Mouse (Mus musculus) ES-E14 (cell line): ENCODE results near the gene Sfxn5. TPM values are rescaled to one million over a fixed set of nuclear protein-coding genes. Genes with fewer than 3 reads are reported as not detected.
A peak's percentile ranks its signal among the peaks of the same experiment; 100 is the strongest.

Source experiments
- DNase-seq: peaks from one replicate; pipeline ENCODE4 v3.0.0-alpha.2; 2013; ENCODE audit warnings: low read depth, low spot score
- H3K27ac ChIP-seq: 2 replicates; pipeline ENCODE4 v1.5.1; 2012; ENCODE audit warnings: low read depth, mild to moderate bottlenecking, low read length, moderate library complexity, mixed read lengths; ENCODE audit not compliant: poor library complexity, insufficient read depth, severe bottlenecking
- H3K36me3 ChIP-seq: 2 replicates; pipeline ENCODE4 v1.6.1; 2012; ENCODE audit warnings: mild to moderate bottlenecking, low read length, moderate library complexity, mixed read lengths; ENCODE audit not compliant: control insufficient read depth, poor library complexity, insufficient read depth, severe bottlenecking
- H3K4me1 ChIP-seq, 2 experiments: fragments of 150-350 bp in 1 of 2; sonication (generic) in 1 of 2; 2 replicates each; pipeline ENCODE4 v1.6.1; 2012; ENCODE audit warnings: low read length in 2 of 2, mild to moderate bottlenecking in 1 of 2, mixed read lengths in 1 of 2; ENCODE audit not compliant: control insufficient read depth in 2 of 2, insufficient read depth in 2 of 2, poor library complexity in 1 of 2
- H3K4me3 ChIP-seq, 2 experiments: fragments of 150-350 bp in 1 of 2; sonication (generic) in 1 of 2; 2 replicates each; pipeline ENCODE4 v1.5.1; 2012; ENCODE audit warnings: low read length in 2 of 2, low read depth in 1 of 2, mild to moderate bottlenecking in 1 of 2, mixed read lengths in 1 of 2; ENCODE audit not compliant: insufficient read depth in 1 of 2, poor library complexity in 1 of 2, severe bottlenecking in 1 of 2
- H3K9ac ChIP-seq: 2 replicates; pipeline ENCODE4 v1.6.1; 2012; ENCODE audit warnings: low read depth, mild to moderate bottlenecking, low read length, mixed read lengths; ENCODE audit not compliant: poor library complexity, insufficient read depth, severe bottlenecking
- H3K9me3 ChIP-seq: fragments of 150-350 bp; sonication (generic); 2 replicates; pipeline ENCODE4 v1.6.1; 2012; ENCODE audit warnings: low read depth, mild to moderate bottlenecking, low read length; ENCODE audit not compliant: control insufficient read depth, insufficient read depth
- CHD2 ChIP-seq: IDR thresholded peaks from 2 replicates; pipeline ENCODE4 v1.6.1; 2014; ENCODE audit warnings: mild to moderate bottlenecking, low read depth, low read length, inconsistent platforms
- HCFC1 ChIP-seq: IDR thresholded peaks from 2 replicates; pipeline ENCODE4 v1.6.1; 2012; ENCODE audit warnings: low read length, inconsistent platforms, borderline replicate concordance; ENCODE audit not compliant: insufficient read depth
- MAFK ChIP-seq: IDR thresholded peaks from 2 replicates; pipeline ENCODE4 v1.6.1; 2014; ENCODE audit warnings: mild to moderate bottlenecking, low read depth, low read length, inconsistent platforms; ENCODE audit not compliant: insufficient read depth
- ZC3H11A ChIP-seq: IDR thresholded peaks from 2 replicates; pipeline ENCODE4 v1.6.1; 2012; ENCODE audit warnings: low read depth, mild to moderate bottlenecking, inconsistent platforms, low read length, borderline replicate concordance
- ZNF384 ChIP-seq: IDR thresholded peaks from 2 replicates; pipeline ENCODE4 v1.6.1; 2012; ENCODE audit warnings: low read depth, low read length, inconsistent platforms
- in situ Hi-C, 2 experiments: fragments of 600-800 bp; cut with MboI; formaldehyde crosslinking; loops; one replicate each; pipeline ENCODE4 v1.15.1; 2025; ENCODE audit warnings: low sequenced_read_pairs in 2 of 2, inconsistent platforms in 1 of 2; ENCODE audit not compliant: unreplicated experiment in 2 of 2
- total RNA-seq: library from RNA; depleted of rRNA; stranded (reverse); fragments of 300-350 nt; gene quantifications from 2 replicates; pipeline ENCODE4 v1.2.3, GENCODE M21; 2012

The Sfxn5 gene
- total RNA-seq, 1 experiment: 4.9 TPM

DNA sequence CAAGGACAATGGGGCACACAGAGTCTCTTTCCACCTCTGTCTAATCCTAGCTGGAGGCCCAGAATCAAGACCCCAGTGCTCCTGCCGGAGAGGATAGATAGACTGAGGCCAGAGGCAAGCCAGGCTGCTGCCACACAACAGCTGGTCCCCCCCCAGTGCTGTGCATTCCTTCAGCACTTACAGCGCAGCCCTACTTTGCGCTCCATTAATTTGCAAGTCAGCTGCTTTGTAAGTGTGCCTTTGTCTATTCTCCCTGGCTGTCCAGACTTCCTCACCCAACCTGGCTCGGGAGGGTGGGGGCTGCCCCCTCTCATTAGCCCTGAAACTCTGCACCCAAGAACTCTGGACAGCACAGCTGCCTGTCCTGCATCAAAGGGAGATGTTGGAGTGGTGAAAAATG lies 101.2 kb downstream of the Sfxn5 start:
- no peak overlapping the region for H3K27ac ChIP-seq
- peaks cover 22 to 37% of the 10 kb centered on the region in 2 experiments for H3K4me1 ChIP-seq

GRCm38 (mm10) chr6:85231469-85231868 lies 101.8 kb downstream of the Sfxn5 start:
- no peaks in the 10 kb centered on the region for H3K9me3 ChIP-seq
- no peak overlapping the region for H3K27ac ChIP-seq
- TF ChIP-seq CHD2 (no peak), ZNF384 (no peak), ZC3H11A (no peak), MAFK (no peak), HCFC1 (no peak)
- in situ Hi-C loops: no loop called here
- peaks cover 22 to 37% of the 10 kb centered on the region in 2 experiments for H3K4me1 ChIP-seq
- DNase-seq: no peak
- no peak overlapping the region for H3K9ac ChIP-seq
- H3K4me3 ChIP-seq: no peak overlapping the region
- H3K36me3 ChIP-seq: no peaks in the 10 kb centered on the region

More for the DNA sequence above, 101.2 kb downstream of the Sfxn5 start:
- DNase-seq: no peak
- TF ChIP-seq MAFK (0 out of 2 replicates have a peak, but pooled peaks have one; percentile 37), ZC3H11A (no peak)
- in situ Hi-C loops: no loop called here
- H3K9ac ChIP-seq: no peak overlapping the region
- no peaks in the 10 kb centered on the region for H3K9me3 ChIP-seq
- H3K4me3 ChIP-seq: no peak overlapping the region
- H3K36me3 ChIP-seq: no peaks in the 10 kb centered on the region

GRCm38 (mm10) chr6:85230762-85231161 lies 102.5 kb downstream of the Sfxn5 start:
- no peaks in the 10 kb centered on the region for H3K36me3 ChIP-seq
- H3K27ac ChIP-seq: no peak overlapping the region
- in situ Hi-C loops: no loop called here
- TF ChIP-seq MAFK: no peak
- TF ChIP-seq ZC3H11A: no peak
- TF ChIP-seq HCFC1: no peak
- no peak for TF ChIP-seq ZNF384
- TF ChIP-seq CHD2: no peak
- no peak overlapping the region for H3K9ac ChIP-seq
- peaks cover 22 to 36% of the 10 kb centered on the region in 2 experiments for H3K4me1 ChIP-seq
- H3K9me3 ChIP-seq: no peaks in the 10 kb centered on the region
- H3K4me3 ChIP-seq: no peak overlapping the region
- no peak for DNase-seq

DNA sequence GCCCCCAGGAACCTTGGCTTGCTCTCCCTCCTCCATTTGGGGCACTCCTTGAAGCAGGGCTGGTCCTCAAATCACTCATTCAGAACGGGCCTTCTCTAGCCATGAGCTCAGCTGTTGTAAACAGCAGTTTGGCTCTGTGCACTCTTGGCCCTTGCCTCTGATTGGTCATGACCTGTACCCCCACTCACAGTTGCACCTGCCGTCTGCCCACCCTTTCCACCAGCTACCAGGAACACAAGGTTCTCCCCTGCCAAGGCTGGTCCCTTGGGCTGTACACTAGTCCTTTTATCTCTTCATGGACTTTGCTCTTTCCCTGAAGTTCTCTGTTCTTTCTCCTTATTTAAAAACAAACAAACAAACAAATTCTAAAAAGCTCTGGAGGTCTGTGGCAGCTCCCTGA lies 105.7 kb downstream of the Sfxn5 start:
- Histone ChIP-seq H3K36me3 (no peaks in the 10 kb centered on the region), H3K4me1 (peaks cover 15 to 38% of the 10 kb centered on the region in 2 experiments; a peak in 3 of 4 replicates), H3K4me3 (no peak overlapping the region), H3K9me3 (no peaks in the 10 kb centered on the region), H3K9ac (no peak overlapping the region), H3K27ac (no peak overlapping the region)
- TF ChIP-seq ZNF384 (no peak), CHD2 (no peak), MAFK (no peak), HCFC1 (no peak), ZC3H11A (no peak)
- in situ Hi-C loops: no loop called here
- no peak for DNase-seq

DNA sequence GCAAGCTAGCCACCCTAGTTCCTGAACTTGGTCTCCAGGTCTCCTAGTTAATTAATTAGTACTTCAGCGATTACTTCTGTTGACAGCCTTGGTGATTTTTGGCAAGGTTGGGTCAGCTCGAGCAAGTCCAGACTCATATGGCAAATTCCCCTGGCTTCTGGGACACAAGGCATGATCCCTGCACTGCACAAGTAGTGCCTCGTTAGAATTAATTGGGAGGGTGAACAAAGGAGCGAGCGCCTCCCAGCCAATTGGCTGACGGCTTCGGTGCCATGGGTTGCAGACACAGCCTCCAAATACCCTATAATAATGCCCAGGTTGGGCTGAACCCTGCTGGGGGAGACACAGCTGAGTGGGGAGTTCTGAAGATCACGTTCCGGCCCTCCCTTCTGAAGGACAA lies 106.7 kb downstream of the Sfxn5 start:
- H3K9ac ChIP-seq: no peak overlapping the region
- no peaks in the 10 kb centered on the region for H3K36me3 ChIP-seq
- peaks cover 12 to 30% of the 10 kb centered on the region in 2 experiments; a peak in 3 of 4 replicates for H3K4me1 ChIP-seq
- no peaks in the 10 kb centered on the region for H3K9me3 ChIP-seq
- no peak overlapping the region for H3K4me3 ChIP-seq
- no peak overlapping the region for H3K27ac ChIP-seq
- TF ChIP-seq ZC3H11A: no peak
- in situ Hi-C loops: no loop called here
- no peak for DNase-seq
